Mouse (Mus musculus): Measurements from ENCODE around the gene Gm4340. TPM values are rescaled to one million over a fixed set of nuclear protein-coding genes. Genes with fewer than 3 reads are reported as not detected.
A peak's percentile ranks its signal among the peaks of the same experiment; 100 is the strongest.

The Gm4340 gene
- polyA plus RNA-seq, 1 experiment from 2014 or later = not detected

DNA sequence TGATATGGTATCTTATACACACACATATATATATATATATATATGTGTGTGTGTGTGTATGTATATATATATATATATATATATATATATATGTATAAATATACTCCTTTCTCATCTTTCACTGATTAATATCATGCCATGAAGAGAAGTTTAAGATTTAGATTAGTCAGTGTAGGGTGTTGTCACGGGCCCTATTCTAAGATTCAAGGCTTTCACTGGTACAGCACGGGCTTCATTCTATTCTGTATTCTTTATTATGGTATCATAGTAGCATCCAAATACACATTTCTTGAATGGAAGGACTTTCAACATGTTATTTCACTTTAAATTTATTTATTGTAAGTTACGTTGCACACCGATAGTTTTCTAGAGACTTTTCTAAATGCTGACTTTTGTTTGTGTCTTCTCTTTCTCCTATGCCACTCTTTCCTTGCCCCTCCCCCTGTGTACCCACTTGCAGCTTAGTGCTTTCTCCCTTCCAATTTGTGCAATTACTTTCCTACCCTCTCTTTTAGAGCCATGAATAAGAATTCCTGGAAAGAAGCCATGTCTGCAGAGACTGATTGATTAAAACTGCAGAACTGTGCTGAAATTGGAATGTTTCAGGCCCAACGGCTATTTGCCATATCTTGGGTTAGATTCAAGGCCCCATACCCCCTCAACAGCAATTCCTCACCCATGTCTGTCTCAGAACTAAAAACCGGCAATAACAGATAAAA is 26.6 kb downstream of the Gm4340 start:
- no peaks in the 10 kb centered on the region; the same call in 1 of the 2 replicates for H3K9me3 ChIP-seq (ENCODE audit: control insufficient read depth, low read length)
- H3K27me3 ChIP-seq (replicated peaks; ENCODE audit: control insufficient read depth, insufficient read depth, low read length) = no peaks in the 10 kb centered on the region
- no peaks in the 10 kb centered on the region for H3K36me3 ChIP-seq (ENCODE audit: control insufficient read depth, insufficient read depth)
- no peak overlapping the region for H3K4me3 ChIP-seq (replicated peaks; ENCODE audit: low read length)
- H3K4me2 ChIP-seq (ENCODE audit: low read length) = no peak overlapping the region
- ATAC-seq = peak; percentile 95
- H3K4me1 ChIP-seq (replicated peaks; ENCODE audit: control insufficient read depth, insufficient read depth, low read length) = peaks cover 4% of the 10 kb centered on the region; the same call in 1 of the 2 replicates
- H3K27ac ChIP-seq (ENCODE audit: low read length) = no peak overlapping the region
- no peak overlapping the region for H3K9ac ChIP-seq (replicated peaks; ENCODE audit: low read depth, low read length)
- 43% methylated on average over 6 of the region's 6 CpGs for WGBS

Other genes starting within 250 kb of the Gm4340 start
- gene Gm21293, start 51.1 kb upstream of the Gm4340 start, polyA plus RNA-seq (2015; fragmentation: Nextera tagmentation; extraction: Ambion mirVana) = not detected in 2 replicates
- gene Gm6763, start 42.5 kb upstream of the Gm4340 start, polyA plus RNA-seq (2015; fragmentation: Nextera tagmentation; extraction: Ambion mirVana) = not detected in 2 replicates
- not detected in 2 replicates for gene Gm8764, start 34.0 kb upstream of the Gm4340 start, polyA plus RNA-seq (2015; fragmentation: Nextera tagmentation; extraction: Ambion mirVana)
- not detected in 2 replicates for gene Gm21304, start 25.5 kb upstream of the Gm4340 start, polyA plus RNA-seq (2015; fragmentation: Nextera tagmentation; extraction: Ambion mirVana)
- gene Gm21312, start 17.0 kb upstream of the Gm4340 start, polyA plus RNA-seq (2015; fragmentation: Nextera tagmentation; extraction: Ambion mirVana) = not detected in 2 replicates
- gene Gm20765, start 8.5 kb upstream of the Gm4340 start, polyA plus RNA-seq (2015; fragmentation: Nextera tagmentation; extraction: Ambion mirVana) = not detected in 2 replicates